Mouse (Mus musculus) spleen, adult 2 months (tissue): ENCODE measurements around the gene Ak5. TPM values are rescaled to one million over a fixed set of nuclear protein-coding genes. Genes with fewer than 3 reads are reported as not detected.
"Not testable (repeated sequence)": the region's sequence is repeated elsewhere in the genome, so short reads cannot be mapped to it uniquely, and the experiment has no call there.

Experiments
- DNase-seq, 2 experiments: peaks; one replicate each; pipeline versions ENCODE4 v3.0.0 to v3.0.0-alpha.2; 2012 to 2021; ENCODE audit warnings: low spot score in 2 of 2, low read depth in 1 of 2
- H3K27ac ChIP-seq: fragments of 200-500 bp; 2 replicates; pipeline ENCODE4 v1.5.1; 2012; ENCODE audit warnings: low read length, inconsistent platforms; ENCODE audit not compliant: insufficient read depth
- H3K27me3 ChIP-seq: fragments of 200-500 bp; 2 replicates; pipeline ENCODE4 v1.6.1; 2012; ENCODE audit warnings: mild to moderate bottlenecking, moderate library complexity, low read length, inconsistent platforms; ENCODE audit not compliant: control insufficient read depth, insufficient read depth
- H3K36me3 ChIP-seq: fragments of 200-500 bp; 2 replicates; pipeline ENCODE4 v1.6.1; 2012; ENCODE audit warnings: mild to moderate bottlenecking, low read length, inconsistent platforms; ENCODE audit not compliant: control insufficient read depth, insufficient read depth
- H3K4me1 ChIP-seq: fragments of 200-500 bp; 2 replicates; pipeline ENCODE4 v1.6.1; 2011; ENCODE audit warnings: inconsistent platforms; ENCODE audit not compliant: control insufficient read depth, insufficient read depth, insufficient read length
- H3K4me3 ChIP-seq: fragments of 200-500 bp; 2 replicates; pipeline ENCODE4 v1.5.1; 2011; ENCODE audit warnings: mild to moderate bottlenecking, inconsistent platforms; ENCODE audit not compliant: insufficient read depth, insufficient read length; ENCODE audit errors: extremely low read depth
- CTCF ChIP-seq: fragments of 200-500 bp; IDR thresholded peaks from 2 replicates; pipeline ENCODE4 v1.5.1; 2011; ENCODE audit warnings: mild to moderate bottlenecking, inconsistent platforms; ENCODE audit not compliant: insufficient read depth, insufficient read length, insufficient replicate concordance; ENCODE audit errors: extremely low read depth
- POLR2A ChIP-seq: fragments of 200-500 bp; IDR thresholded peaks from 2 replicates; pipeline ENCODE4 v1.6.1; 2011; ENCODE audit warnings: low read depth, low read length, inconsistent platforms
- WGBS: fragments of 180-500 bp; shearing (Covaris S2); methylation state at CpG from one replicate; pipeline ENCODE4 v1.1.7; 2018; 5-methylcytosine and 5-hydroxymethylcytosine counted together
- polyA plus RNA-seq: library from polyadenylated mRNA; depleted of rRNA; stranded (reverse); fragments of >200 nt; gene quantifications from 2 replicates; pipeline ENCODE4 v1.2.3, GENCODE M21; 2012

The Ak5 gene
- polyA plus RNA-seq, 1 experiment, result 0.02 TPM

DNA sequence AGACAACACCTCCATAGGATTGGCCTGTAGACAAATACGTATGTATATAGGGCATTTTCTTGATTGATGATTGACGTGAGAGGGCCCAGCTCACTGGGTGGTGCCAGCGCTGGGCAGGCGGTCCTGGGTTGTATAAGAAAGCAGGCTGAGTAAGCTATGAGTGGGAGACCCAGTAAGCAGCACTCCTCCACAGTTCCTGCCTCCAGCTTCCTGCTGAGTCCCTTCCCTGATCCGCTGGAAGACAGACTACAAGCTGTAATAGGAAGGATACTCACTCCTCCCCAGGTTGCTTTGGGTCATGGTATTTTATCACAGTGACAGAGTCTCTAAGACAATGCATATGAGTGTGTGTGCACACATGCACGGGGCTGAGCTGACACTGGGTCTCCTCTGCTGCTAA, 82.6 kb downstream of the Ak5 start:
- Histone ChIP-seq H3K36me3 (no peaks in the 10 kb centered on the region), H3K27me3 (no peaks in the 10 kb centered on the region), H3K4me3 (no peak overlapping the region), H3K27ac (no peak overlapping the region), H3K4me1 (no peaks in the 10 kb centered on the region)
- no peak for DNase-seq
- TF ChIP-seq CTCF (no peak), POLR2A (no peak)
- WGBS, result 79% methylated on average over 6 of the region's 6 CpGs

DNA sequence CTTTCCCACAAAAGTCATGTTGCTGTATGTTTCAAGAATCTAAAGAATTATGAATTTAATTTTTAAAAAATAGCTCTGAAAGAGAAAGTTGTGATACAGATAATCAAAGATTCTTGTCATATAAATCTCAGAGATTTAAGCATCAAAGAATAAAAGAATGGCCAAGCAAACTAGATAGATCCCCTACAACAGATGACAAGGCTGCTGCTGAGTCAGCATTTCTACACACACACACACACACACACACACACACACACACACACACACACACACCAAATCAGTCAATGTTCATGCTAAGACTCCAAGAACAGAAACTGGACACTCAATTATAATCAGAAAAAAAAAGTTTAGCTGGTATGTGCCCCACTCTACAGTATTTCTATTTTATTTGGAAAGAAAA, 85.1 kb downstream of the Ak5 start:
- Histone ChIP-seq H3K4me3 (no peak overlapping the region), H3K4me1 (no peaks in the 10 kb centered on the region), H3K36me3 (no peaks in the 10 kb centered on the region), H3K27ac (no peak overlapping the region), H3K27me3 (no peaks in the 10 kb centered on the region)
- no peak for DNase-seq
- TF ChIP-seq POLR2A, result no peak
- TF ChIP-seq CTCF, result no peak

DNA sequence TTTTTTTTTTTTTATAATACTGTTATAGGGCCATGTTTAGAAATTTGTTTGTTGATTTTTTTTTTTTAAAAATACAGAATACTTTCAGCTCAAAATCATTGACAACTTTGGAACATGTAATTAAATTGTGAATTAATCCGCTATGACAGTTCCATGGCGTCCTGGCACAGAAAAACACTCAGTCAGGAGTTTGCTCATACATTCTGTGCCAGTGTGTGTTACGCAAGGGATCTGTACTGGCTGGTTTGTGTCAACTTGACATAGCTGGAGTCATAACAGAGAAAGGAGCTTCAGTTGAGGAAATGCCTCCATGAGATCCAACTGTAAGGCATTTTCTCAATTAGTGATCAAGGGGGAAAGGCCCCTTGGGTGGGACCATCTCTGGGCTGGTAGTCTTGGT, 86.3 kb downstream of the Ak5 start:
- WGBS, result 91% methylated on average over 3 of the region's 3 CpGs
- H3K27ac ChIP-seq, H3K27me3 ChIP-seq, H3K4me1 ChIP-seq, DNase-seq, H3K4me3 ChIP-seq, H3K36me3 ChIP-seq: not testable (repeated sequence)

DNA sequence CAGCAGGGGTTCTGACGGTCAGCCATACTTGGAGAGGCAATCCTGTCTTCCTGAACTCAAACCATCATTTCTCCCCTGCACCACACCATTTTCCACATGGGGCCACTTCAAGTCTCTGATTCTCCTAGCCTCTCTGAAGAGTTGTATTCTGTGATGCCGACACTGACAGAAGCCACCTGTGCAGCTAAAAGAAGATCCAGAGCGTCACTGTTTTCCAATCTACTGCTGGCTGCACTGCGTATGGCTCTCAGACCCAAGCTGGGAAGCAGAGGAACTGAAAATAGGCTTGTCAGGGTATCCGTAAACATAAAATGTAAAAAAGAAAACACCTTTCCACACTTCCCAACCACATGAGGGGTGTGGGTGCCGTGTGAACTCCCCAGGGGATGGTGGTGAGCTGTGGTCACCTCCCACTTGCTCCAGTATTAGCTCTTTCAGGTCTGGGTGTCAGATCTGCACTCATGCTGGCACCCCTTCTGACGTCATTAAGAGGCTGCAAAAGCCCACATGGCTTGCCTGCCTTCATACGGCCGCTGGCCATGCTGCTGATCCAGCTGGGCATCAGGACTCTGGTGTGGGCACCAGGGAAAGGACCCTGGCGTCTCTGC, 88.1 kb downstream of the Ak5 start:
- Histone ChIP-seq H3K27ac (no peak overlapping the region), H3K4me3 (no peak overlapping the region), H3K36me3 (no peaks in the 10 kb centered on the region), H3K4me1 (no peaks in the 10 kb centered on the region), H3K27me3 (no peaks in the 10 kb centered on the region)
- DNase-seq, result no peak
- 80% methylated on average over 10 of the region's 10 CpGs for WGBS
- TF ChIP-seq CTCF (no peak), POLR2A (no peak)

DNA sequence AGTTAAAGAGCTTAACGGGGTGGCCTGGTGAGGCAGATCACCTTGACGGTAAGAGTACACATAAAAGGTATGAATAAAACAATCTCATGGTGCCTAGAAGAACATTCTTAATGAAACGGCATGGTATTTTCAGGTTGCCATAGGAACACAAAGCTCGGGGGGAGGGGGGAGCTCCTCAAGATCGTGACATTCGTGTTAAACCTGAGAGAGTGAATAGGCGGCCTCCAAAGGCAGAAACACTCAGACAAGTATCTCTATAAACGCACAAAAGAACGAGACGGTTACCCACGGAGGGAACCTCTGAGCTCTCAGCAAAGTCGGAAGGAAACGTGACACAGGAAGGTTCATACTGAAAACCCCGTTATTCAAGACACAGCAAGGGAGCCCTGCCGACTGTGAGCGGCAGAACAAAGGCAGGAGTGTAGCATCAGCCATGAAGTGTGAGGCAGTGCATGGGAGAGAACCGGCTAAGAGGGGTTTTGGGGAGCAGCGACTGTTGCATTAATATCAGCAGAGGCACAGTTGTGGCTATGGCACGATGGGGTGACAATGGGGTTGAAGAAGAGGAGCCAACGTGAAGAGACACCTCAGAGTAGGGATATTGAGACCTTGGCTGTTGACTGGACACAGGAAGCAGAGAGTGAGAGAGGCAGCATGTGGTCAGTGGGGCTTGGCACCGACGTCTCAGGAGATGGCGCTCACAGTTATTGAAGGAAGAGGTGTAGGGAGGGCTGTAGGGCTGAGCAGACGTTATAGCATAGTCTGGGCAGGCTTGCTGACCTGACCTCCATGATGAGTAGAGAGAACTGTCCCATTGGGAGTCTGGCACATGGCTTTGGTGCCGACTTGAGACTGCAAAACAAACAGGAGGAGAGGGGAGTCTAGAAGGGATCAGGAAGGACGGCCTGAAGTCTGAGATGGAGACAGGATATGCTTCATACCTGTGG, 89.6 kb downstream of the Ak5 start:
- Histone ChIP-seq H3K4me3 (no peak overlapping the region), H3K27ac (no peak overlapping the region), H3K27me3 (no peaks in the 10 kb centered on the region), H3K4me1 (no peaks in the 10 kb centered on the region), H3K36me3 (no peaks in the 10 kb centered on the region)
- TF ChIP-seq CTCF (no peak), POLR2A (no peak)
- DNase-seq, result no peak
- 88% methylated on average over 26 of the region's 26 CpGs for WGBS

DNA sequence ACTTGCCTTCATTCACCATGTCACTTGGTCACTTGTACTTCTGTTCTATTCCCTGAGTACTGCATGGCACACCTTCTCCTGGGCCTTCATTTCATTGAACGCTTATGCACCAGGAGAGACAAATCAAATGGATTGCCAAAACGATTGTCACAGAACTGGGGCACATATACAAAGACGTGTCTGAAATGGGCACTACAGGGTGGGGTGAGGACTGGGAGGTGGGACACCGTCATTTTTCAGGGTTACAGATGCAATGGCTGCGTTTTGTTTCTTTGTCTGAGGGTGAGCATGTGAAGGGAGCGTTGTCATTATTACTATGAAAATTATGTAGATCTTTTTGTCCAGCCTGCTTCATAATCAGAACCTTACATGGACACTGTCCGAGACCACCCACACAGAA, 90.4 kb downstream of the Ak5 start:
- no peak for TF ChIP-seq POLR2A
- no peak for TF ChIP-seq CTCF
- DNase-seq, result no peak
- H3K36me3 ChIP-seq, result no peaks in the 10 kb centered on the region
- no peaks in the 10 kb centered on the region for H3K27me3 ChIP-seq
- no peak overlapping the region for H3K4me3 ChIP-seq
- WGBS, result 91% methylated on average over 7 of the region's 7 CpGs
- H3K4me1 ChIP-seq, result no peaks in the 10 kb centered on the region
- H3K27ac ChIP-seq, result no peak overlapping the region

DNA sequence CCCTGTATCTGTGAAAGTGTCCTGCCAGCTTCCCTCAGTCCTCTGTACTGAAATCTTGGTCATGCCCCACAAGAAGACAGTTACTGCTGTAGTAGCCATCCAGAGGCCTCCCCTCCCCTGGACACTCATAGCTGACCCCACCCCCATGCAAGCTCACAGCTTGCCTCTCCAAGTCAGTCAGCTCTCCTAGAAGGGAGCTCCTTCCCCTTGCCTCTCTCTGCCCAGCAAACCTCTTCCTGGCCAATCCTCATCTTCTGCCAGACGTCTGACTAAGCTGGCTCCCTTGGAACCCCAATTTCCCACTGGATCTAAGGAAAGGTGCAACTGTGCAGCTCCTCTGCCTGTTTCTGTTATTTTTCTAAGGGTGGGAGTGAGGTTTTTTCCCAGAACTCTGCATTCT, 90.9 kb downstream of the Ak5 start:
- TF ChIP-seq CTCF, result no peak
- TF ChIP-seq POLR2A, result no peak
- Histone ChIP-seq H3K4me3 (no peak overlapping the region), H3K4me1 (no peaks in the 10 kb centered on the region), H3K27ac (no peak overlapping the region), H3K27me3 (no peaks in the 10 kb centered on the region), H3K36me3 (no peaks in the 10 kb centered on the region)
- WGBS, result 77% methylated on average over 1 of the region's 1 CpGs
- DNase-seq, result no peak
